Mouse (Mus musculus) kidney, embryonic 16.5 days (tissue): ENCODE results near the gene Mapkap1. TPM values are rescaled to one million over a fixed set of nuclear protein-coding genes. Genes with fewer than 3 reads are reported as not detected.

Experiments used
- polyA plus RNA-seq: library from polyadenylated mRNA; unstranded; fragments of >200 nt; fragmentation: Nextera tagmentation; extraction: Ambion mirVana; gene quantifications from 2 replicates; pipeline ENCODE4 v1.2.1, GENCODE M21; 2015

The Mapkap1 gene
- polyA plus RNA-seq, 1 experiment from 2014 or later: 91.2 TPM

Other genes starting within 250 kb of the Mapkap1 start
- 22.7 and 24.1 TPM in 2 replicates for gene Pbx3, start 33.6 kb upstream of the Mapkap1 start, polyA plus RNA-seq